Mouse (Mus musculus) midbrain, embryonic 14.5 days (tissue): ENCODE measurements at regions not wholly inside any gene's neighbourhood (a gene's known extent, or its start where the extent isn't known, plus 50 kb on each side); places are given as distances from the start of the nearest gene placed in this dataset.
A peak's percentile ranks its signal among the peaks of the same experiment; 100 is the strongest.

Experiments used
- ATAC-seq: fragments of 200-750 bp; cut with Nextera tagmentation; 2 replicates; pipeline ENCODE4 v1.8.0; 2017; ENCODE audit warnings: moderate number of reproducible peaks, moderate library complexity; ENCODE audit not compliant: low FRiP score, low TSS enrichment
- DNase-seq: peaks from one replicate; pipeline ENCODE4 v3.0.0-alpha.2; 2015
- H3K27ac ChIP-seq: fragments of 300-500 bp; sonication (generic); replicated peaks from 2 replicates; pipeline ENCODE4 v1.5.1; 2014; ENCODE audit warnings: mild to moderate bottlenecking, low read depth, low read length, moderate library complexity
- H3K27me3 ChIP-seq: fragments of 300-500 bp; sonication (generic); 2 replicates; pipeline ENCODE4 v1.6.1; 2014; ENCODE audit warnings: low read length, control low read depth, mixed read lengths; ENCODE audit not compliant: control insufficient read depth, insufficient read depth
- H3K36me3 ChIP-seq: fragments of 300-500 bp; sonication (generic); 2 replicates; pipeline ENCODE4 v1.6.1; 2014; ENCODE audit warnings: low read length, control low read depth; ENCODE audit not compliant: control insufficient read depth, insufficient read depth
- H3K4me1 ChIP-seq: fragments of 300-500 bp; sonication (generic); 2 replicates; pipeline ENCODE4 v1.6.1; 2014; ENCODE audit warnings: mild to moderate bottlenecking, antibody characterized with exemption, low read length, control low read depth; ENCODE audit not compliant: control insufficient read depth, insufficient read depth
- H3K4me2 ChIP-seq: fragments of 300-500 bp; sonication (generic); 2 replicates; pipeline ENCODE4 v1.6.1; 2014; ENCODE audit warnings: mild to moderate bottlenecking, low read length, moderate library complexity
- H3K4me3 ChIP-seq: fragments of 300-500 bp; sonication (generic); replicated peaks from 2 replicates; pipeline ENCODE4 v1.5.1; 2014; ENCODE audit warnings: low read depth, low read length
- H3K9ac ChIP-seq: fragments of 300-500 bp; sonication (generic); replicated peaks from 2 replicates; pipeline ENCODE4 v1.6.1; 2014; ENCODE audit warnings: mild to moderate bottlenecking, low read length, moderate library complexity
- H3K9me3 ChIP-seq: fragments of 300-500 bp; sonication (generic); 2 replicates; pipeline ENCODE4 v1.6.1; 2016; ENCODE audit warnings: low read length, control low read depth, mixed read lengths; ENCODE audit not compliant: control insufficient read depth
- WGBS: fragments of 180-500 bp; shearing (Covaris S2); extraction: QIAGEN DNeasy Blood & Tissue Kit; methylation state at CpG from one replicate; pipeline ENCODE4 v1.1.7; 2014; 5-methylcytosine and 5-hydroxymethylcytosine counted together

DNA sequence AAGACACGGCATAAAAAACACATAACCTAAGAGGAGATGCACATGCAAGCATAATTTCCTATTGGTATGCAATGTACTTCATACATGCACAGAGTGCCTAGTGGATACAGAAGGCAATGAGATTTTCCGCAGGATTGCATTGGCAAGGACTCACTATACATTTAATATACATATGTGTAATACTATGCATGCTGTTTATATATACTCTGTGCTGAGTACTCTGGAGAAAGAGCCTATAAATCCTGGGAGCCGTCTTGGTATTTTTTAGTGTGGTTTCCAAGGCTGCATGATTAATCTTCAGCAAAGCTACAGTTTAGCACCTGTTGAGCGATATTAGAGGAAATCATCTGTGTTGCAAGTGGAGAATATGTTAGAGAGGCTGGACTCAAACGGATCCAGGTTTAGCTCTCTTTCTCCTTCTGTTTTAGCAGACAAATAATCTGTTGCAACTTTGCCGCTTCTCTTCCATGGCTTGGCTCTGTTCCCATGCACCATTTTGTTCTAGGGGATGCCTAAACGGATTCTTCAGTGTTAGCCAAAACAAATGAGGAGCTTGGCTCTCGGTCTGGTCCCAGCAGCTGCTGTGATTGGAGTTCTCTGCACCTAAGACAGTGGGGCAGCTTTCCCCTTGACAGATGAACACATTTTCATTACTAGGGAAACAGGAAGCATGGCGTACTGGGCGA, 459.0 kb downstream of the Sorl1 start:
- Histone ChIP-seq H3K9me3 (no peaks in the 10 kb centered on the region), H3K4me3 (no peak overlapping the region), H3K9ac (no peak overlapping the region), H3K4me2 (no peak overlapping the region), H3K4me1 (no peaks in the 10 kb centered on the region), H3K27me3 (no peaks in the 10 kb centered on the region), H3K36me3 (no peaks in the 10 kb centered on the region), H3K27ac (no peak overlapping the region)
- WGBS, result 86% methylated on average over 10 of the region's 10 CpGs
- ATAC-seq (no peak), DNase-seq (peak; percentile 58)

DNA sequence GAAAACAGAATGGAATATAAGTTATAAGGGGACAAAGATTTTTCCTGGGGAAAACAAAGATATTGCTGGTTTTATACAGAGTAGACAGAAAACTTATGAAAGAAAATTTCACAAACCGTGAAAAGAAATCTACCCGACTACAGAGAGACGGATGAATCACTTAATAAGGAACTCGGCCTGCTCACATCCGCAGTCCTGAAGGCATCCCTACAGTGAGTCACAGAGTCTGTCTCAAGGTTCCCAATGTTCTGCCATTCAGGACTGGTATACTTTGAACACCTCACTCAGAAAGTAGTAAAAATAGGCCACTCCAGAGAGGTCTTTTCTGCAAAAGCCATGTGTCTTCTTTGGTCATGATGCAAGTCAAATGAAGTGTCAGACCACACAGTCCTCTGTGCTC, 463.5 kb downstream of the Sorl1 start:
- 90% methylated on average over 5 of the region's 5 CpGs for WGBS
- no peaks in the 10 kb centered on the region for H3K27me3 ChIP-seq
- no peak overlapping the region for H3K4me3 ChIP-seq
- no peak overlapping the region for H3K27ac ChIP-seq
- DNase-seq (no peak), ATAC-seq (no peak)
- H3K36me3 ChIP-seq, result no peaks in the 10 kb centered on the region
- H3K4me2 ChIP-seq, result no peak overlapping the region
- H3K4me1 ChIP-seq, result no peaks in the 10 kb centered on the region
- H3K9me3 ChIP-seq, result no peaks in the 10 kb centered on the region
- H3K9ac ChIP-seq, result no peak overlapping the region

DNA sequence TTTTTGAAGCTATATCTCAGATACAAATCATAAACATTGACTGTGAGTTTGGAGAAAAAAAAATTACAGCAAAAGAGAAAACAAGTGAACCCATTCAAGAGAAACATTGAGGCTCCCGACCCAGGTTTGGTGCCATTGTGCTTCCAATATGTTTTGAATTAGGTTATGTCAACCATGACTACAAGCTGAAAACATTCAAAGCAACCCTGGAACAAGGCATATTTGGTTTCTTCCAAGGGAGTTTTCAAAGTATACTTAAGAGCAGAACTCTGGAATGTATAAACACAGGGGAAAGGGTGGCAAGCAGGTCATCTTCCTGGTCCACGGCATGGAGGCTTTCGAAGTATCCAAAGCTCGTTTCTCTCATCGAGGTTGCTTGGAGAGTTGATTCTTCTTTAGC, 464.1 kb downstream of the Sorl1 start:
- no peak for ATAC-seq
- Histone ChIP-seq H3K9me3 (no peaks in the 10 kb centered on the region), H3K4me3 (no peak overlapping the region), H3K4me2 (no peak overlapping the region), H3K27me3 (no peaks in the 10 kb centered on the region), H3K36me3 (no peaks in the 10 kb centered on the region), H3K4me1 (no peaks in the 10 kb centered on the region), H3K27ac (no peak overlapping the region), H3K9ac (no peak overlapping the region)
- no peak for DNase-seq
- WGBS, result 84% methylated on average over 5 of the region's 5 CpGs

DNA sequence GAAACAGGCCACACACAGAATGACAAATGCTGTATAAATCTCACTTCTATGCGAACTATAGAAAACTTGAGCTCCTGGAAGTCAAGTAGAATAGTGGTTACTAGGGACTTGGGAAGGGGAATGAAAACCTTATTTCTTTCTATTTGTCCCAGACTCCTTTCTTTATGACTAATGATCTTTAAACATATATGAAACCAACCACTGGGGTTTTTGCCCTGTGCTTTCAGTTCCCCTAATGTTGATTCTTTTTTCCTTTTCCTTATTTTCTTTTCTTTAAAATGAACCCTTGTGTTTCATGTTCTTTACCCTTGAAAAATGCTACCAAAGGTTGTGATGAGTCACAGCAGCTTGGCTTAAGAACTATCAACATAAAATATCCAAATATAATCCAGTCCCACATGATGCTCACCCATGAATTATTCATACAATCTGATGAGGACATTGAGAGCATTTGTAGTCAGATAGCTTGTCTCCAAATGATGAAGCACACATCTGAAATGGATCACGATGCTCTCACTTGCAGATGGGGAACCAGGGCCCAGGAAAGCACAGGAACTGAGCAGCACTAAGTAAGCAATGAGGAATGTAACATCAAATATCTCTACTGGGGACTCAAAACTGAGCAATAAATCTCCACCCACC, 470.2 kb upstream of the Ubash3b start:
- Histone ChIP-seq H3K9ac (no peak overlapping the region), H3K27ac (no peak overlapping the region), H3K4me3 (no peak overlapping the region), H3K9me3 (no peaks in the 10 kb centered on the region), H3K4me2 (no peak overlapping the region), H3K27me3 (no peaks in the 10 kb centered on the region), H3K4me1 (peaks cover 3% of the 10 kb centered on the region; the same call in 1 of the 2 replicates), H3K36me3 (no peaks in the 10 kb centered on the region)
- 73% methylated on average over 2 of the region's 2 CpGs for WGBS
- DNase-seq (no peak), ATAC-seq (no peak)

DNA sequence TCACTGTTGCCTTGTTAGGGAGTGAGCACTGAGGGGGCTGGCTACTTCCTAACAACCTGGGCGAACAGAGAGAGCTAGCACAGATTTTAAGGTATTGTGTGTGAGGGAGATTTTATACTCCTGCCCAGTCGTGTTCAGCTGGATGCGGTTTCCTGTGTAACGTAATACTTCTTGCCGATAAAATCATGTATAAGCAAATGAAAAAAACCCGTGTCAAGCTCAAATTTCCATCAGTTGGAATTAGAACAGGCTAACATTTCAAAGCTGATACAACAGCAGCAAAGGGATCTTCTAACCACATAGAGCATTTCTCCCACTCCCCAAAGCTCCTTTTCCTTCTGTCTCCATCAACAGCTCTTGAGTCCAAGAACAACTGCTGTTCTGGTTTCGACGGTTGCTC, 459.8 kb upstream of the Ubash3b start:
- WGBS, result 89% methylated on average over 8 of the region's 8 CpGs
- Histone ChIP-seq H3K4me2 (no peak overlapping the region), H3K36me3 (no peaks in the 10 kb centered on the region)

DNA sequence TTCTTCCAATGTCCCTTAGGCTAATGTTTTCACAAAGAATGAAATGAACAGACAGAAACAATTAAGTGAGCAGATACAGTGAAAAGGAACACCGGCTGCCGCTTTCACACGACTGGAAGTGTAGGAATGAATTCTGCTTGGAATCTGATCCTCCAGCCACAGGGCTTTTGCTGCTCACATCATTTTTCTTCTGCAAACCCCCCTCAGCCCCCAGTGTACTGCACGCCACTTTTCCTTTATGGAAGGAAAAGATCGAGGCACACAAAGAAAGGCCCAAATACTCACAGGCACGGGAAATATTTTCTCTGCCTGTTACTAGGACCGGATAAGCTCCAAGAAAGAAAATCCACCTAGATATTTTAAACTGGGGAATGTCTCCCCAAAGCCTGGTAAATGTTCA, 452.5 kb upstream of the Ubash3b start:
- Histone ChIP-seq H3K4me2 (peak overlapping the region; percentile 51), H3K27me3 (no peaks in the 10 kb centered on the region), H3K4me1 (peaks cover 53% of the 10 kb centered on the region), H3K27ac (peak overlapping the region; percentile 94), H3K9ac (peak overlapping the region; percentile 54), H3K4me3 (no peak overlapping the region), H3K9me3 (no peaks in the 10 kb centered on the region), H3K36me3 (no peaks in the 10 kb centered on the region)
- WGBS, result 16% methylated on average over 7 of the region's 7 CpGs
- ATAC-seq (no peak), DNase-seq (peak; percentile 58)

More for the DNA sequence above, 459.8 kb upstream of the Ubash3b start:
- H3K9me3 ChIP-seq, result no peaks in the 10 kb centered on the region
- DNase-seq (no peak), ATAC-seq (no peak)
- H3K4me1 ChIP-seq, result no peaks in the 10 kb centered on the region
- no peaks in the 10 kb centered on the region for H3K27me3 ChIP-seq
- no peak overlapping the region for H3K4me3 ChIP-seq
- H3K9ac ChIP-seq, result no peak overlapping the region
- no peak overlapping the region for H3K27ac ChIP-seq

DNA sequence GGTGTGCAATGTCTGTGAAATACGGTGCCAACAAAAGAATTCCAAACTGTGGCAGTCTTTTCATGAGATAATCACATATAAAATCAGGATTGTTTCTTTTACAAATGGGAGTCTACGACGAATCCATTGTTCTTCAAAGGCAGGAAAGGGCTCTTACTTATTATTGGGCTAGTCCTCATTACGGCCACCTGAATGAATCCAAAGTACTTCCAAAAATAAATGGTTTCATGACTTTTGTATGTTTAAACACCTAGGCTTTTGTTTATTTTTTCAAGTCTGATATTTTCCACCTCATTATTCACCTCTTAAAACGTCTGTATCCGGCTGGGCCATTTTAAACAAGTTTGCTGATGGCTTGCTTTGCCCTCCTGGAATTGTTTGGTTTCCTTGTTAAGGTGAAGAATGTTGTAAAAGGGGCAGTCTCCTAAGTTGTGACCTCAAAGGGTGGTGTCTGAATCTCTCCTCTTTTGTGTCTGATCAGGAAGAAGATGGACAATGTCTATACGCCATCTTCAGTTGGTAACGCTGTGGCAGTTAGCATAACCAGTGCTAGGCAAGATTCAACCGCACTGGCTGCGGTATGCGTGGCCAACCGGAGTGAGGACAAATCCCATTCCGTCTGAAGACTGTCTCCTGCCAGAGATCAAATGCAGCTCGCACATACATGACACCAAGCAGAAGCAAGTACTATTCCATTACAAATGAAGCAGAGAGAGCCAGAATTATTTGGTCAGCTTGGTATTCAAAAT, 451.5 kb upstream of the Ubash3b start:
- peak overlapping the region; percentile 51 for H3K4me2 ChIP-seq
- peak overlapping the region; percentile 94 for H3K27ac ChIP-seq
- ATAC-seq (peak; percentile 46), DNase-seq (peak; percentile 78)
- H3K4me1 ChIP-seq, result peaks cover 53% of the 10 kb centered on the region
- 8% methylated on average over 14 of the region's 14 CpGs for WGBS
- no peaks in the 10 kb centered on the region for H3K27me3 ChIP-seq
- peak overlapping the region; percentile 17 for H3K4me3 ChIP-seq
- H3K36me3 ChIP-seq, result no peaks in the 10 kb centered on the region
- peak overlapping the region; percentile 54 for H3K9ac ChIP-seq
- no peaks in the 10 kb centered on the region for H3K9me3 ChIP-seq

DNA sequence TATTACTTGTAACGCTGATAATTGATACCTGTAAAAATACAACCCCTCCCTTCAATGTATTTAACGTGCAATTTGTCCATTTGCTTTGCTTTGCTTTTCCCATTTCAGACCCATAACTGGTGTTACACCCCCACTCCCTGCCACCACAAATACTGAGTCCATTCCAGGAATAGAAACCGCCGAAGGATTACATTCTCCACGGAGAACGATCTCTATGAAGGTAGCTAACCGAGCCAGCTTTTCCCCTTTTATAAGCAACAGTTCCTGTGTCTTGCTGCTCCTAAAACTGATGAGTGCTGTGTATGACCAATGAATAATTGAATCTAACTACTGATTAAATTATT, 450.9 kb upstream of the Ubash3b start:
- Histone ChIP-seq H3K27ac (peak overlapping the region; percentile 94), H3K9ac (peak overlapping the region; percentile 54), H3K36me3 (no peaks in the 10 kb centered on the region), H3K4me1 (peaks cover 53% of the 10 kb centered on the region), H3K4me3 (peak overlapping the region; percentile 17), H3K9me3 (no peaks in the 10 kb centered on the region), H3K4me2 (peak overlapping the region; percentile 51), H3K27me3 (no peaks in the 10 kb centered on the region)
- DNase-seq (peak; percentile 85), ATAC-seq (peak; percentile 77)
- 2% methylated on average over 7 of the region's 7 CpGs for WGBS
